Mouse (Mus musculus) testis, adult 2 months (tissue): ENCODE data around the gene Paqr6. TPM values are rescaled to one million over a fixed set of nuclear protein-coding genes. Genes with fewer than 3 reads are reported as not detected.
A peak's percentile ranks its signal among the peaks of the same experiment; 100 is the strongest.

Experiments
- H3K27ac ChIP-seq: fragments of 200-500 bp; 2 replicates; pipeline ENCODE4 v1.5.1; 2012; ENCODE audit warnings: low read depth, low read length; ENCODE audit not compliant: control insufficient read depth, insufficient read depth
- H3K27me3 ChIP-seq: fragments of 200-500 bp; 2 replicates; pipeline ENCODE4 v1.6.1; 2012; ENCODE audit warnings: mild to moderate bottlenecking, low read length, moderate library complexity; ENCODE audit not compliant: control insufficient read depth, insufficient read depth
- H3K36me3 ChIP-seq: fragments of 200-500 bp; 2 replicates; pipeline ENCODE4 v1.6.1; 2012; ENCODE audit warnings: mild to moderate bottlenecking, low read length; ENCODE audit not compliant: control insufficient read depth, insufficient read depth
- H3K4me1 ChIP-seq: fragments of 200-500 bp; 2 replicates; pipeline ENCODE4 v1.6.1; 2012; ENCODE audit warnings: low read length; ENCODE audit not compliant: control insufficient read depth, insufficient read depth
- H3K4me3 ChIP-seq: fragments of 200-500 bp; 2 replicates; pipeline ENCODE4 v1.5.1; 2012; ENCODE audit warnings: low read depth, mild to moderate bottlenecking, low read length, moderate library complexity, mixed read lengths; ENCODE audit not compliant: control insufficient read depth
- CTCF ChIP-seq: fragments of 200-500 bp; IDR thresholded peaks from 2 replicates; pipeline ENCODE4 v1.5.1; 2012; ENCODE audit warnings: low read depth, mild to moderate bottlenecking, inconsistent platforms, low read length, moderate library complexity; ENCODE audit not compliant: control insufficient read depth, insufficient read depth, insufficient replicate concordance
- POLR2A ChIP-seq: fragments of 200-500 bp; IDR thresholded peaks from 2 replicates; pipeline ENCODE4 v1.6.1; 2012; ENCODE audit warnings: low read depth, mild to moderate bottlenecking, inconsistent platforms, low read length, moderate library complexity; ENCODE audit not compliant: control insufficient read depth
- polyA plus RNA-seq: library from polyadenylated mRNA; depleted of rRNA; stranded (reverse); fragments of >200 nt; gene quantifications from 2 replicates; pipeline ENCODE4 v1.2.3, GENCODE M21; 2012

Gene Paqr6
- polyA plus RNA-seq, 1 experiment: 6.4 TPM

DNA sequence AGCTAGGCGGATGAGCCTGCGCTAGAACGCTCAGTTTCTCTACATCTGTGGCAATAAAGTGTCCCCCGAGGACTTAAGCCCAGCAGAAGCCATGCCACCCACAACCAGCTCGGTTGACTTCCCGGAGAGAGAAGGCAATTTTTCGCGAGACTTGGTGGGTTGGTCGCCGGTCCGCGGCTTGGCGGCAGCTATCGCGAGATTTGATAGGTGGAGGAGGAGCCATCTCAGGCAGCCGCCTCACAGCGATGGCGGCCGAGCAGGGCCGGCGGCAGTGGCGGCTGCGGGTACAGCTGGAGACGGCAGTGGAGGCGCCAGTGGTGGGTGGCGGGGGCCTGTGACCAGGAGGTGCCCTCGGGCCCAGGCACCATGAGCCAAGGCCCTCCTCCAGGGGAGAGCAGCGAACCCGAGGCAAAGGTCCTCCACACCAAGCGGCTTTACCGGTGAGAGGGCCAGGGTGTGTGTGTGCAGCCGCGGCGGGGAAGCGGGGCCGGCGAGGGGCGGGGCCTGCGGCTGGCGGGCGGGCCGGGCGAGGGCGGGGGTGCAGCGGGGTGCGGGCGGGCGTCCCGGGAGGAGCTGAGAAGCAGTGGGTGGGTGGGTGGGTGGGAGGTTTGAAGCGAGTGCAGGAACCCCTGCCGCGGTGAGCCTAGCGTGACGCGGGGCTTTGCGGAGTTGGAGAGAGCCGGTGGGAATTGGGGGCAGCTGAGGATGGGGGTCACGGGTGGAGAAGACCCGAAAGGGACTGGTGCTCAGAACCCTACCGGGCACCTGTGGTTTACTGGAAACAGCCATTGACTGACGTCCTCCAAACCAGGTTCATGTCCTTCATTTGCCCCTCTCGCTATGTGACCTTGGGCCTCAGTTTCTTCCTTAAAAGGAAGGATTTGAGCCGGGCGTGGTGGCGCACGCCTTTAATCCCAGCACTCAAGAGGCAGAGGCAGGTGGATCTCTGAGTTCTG is 28.0 kb upstream of the Paqr6 start, which contains the start of the genes Tmem79 and Smg5:
Gene Tmem79, minus strand, starts transcription at position 91 of the 956 bp plus-strand sequence.
Gene Smg5, plus strand, starts transcription at position 203 of the 956 bp plus-strand sequence.
- Histone ChIP-seq H3K36me3 (no peaks in the 10 kb centered on the region; the same call in 1 of the 2 replicates), H3K4me3 (peak within 1 kb of the TSS; percentile 99), H3K4me1 (peaks cover 18% of the 10 kb centered on the region), H3K27ac (peak within 1 kb of the TSS; percentile 98), H3K27me3 (no peaks in the 10 kb centered on the region)
- TF ChIP-seq CTCF: no peak
- peak; percentile 99 for TF ChIP-seq POLR2A

- no peaks in the 10 kb centered on the region; the same call in 1 of the 2 replicates for H3K36me3 ChIP-seq
- H3K27ac ChIP-seq: no peak overlapping the region
- peaks cover 14% of the 10 kb centered on the region for H3K4me1 ChIP-seq
- no peak for TF ChIP-seq POLR2A
- no peak for TF ChIP-seq CTCF
- no peak overlapping the region for H3K4me3 ChIP-seq
- no peaks in the 10 kb centered on the region for H3K27me3 ChIP-seq
Measured at GRCm38 (mm10) chr3:88337367-88338020, 26.9 kb upstream of the Paqr6 start.

GRCm38 (mm10) chr3:88338316-88338715 is 26.1 kb upstream of the Paqr6 start:
- peaks cover 8% of the 10 kb centered on the region for H3K4me1 ChIP-seq
- no peak overlapping the region for H3K4me3 ChIP-seq
- H3K27ac ChIP-seq: no peak overlapping the region
- TF ChIP-seq POLR2A: no peak
- no peak for TF ChIP-seq CTCF
- no peaks in the 10 kb centered on the region for H3K27me3 ChIP-seq
- H3K36me3 ChIP-seq: no peaks in the 10 kb centered on the region; the same call in 1 of the 2 replicates

GRCm38 (mm10) chr3:88339006-88339405 is 25.4 kb upstream of the Paqr6 start:
- TF ChIP-seq POLR2A (no peak), CTCF (no peak)
- Histone ChIP-seq H3K4me1 (peaks cover 8% of the 10 kb centered on the region), H3K4me3 (no peak overlapping the region), H3K36me3 (peaks cover 3% of the 10 kb centered on the region), H3K27me3 (no peaks in the 10 kb centered on the region), H3K27ac (no peak overlapping the region)

DNA sequence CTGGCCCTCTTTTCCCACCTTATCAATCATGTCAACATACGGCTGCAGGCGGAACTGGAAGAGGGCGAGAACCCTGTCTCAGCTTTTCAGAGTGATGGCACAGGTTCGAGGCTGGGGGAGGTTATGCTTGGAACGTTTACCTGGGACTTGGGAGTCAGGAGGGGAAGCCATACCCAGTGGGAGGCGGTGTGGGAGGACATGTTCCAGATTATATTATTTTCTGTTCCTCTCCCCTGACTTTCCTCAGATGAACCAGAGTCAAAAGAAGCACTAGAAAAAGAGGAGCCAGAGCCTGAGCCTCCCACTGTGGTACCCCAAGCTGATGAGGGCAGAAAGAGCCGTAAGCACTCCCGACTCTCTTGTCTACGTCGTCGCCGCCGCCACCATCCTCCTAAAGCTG is 13.7 kb upstream of the Paqr6 start:
- Histone ChIP-seq H3K4me3 (no peak overlapping the region), H3K36me3 (peaks cover 13% of the 10 kb centered on the region), H3K27me3 (no peaks in the 10 kb centered on the region), H3K27ac (no peak overlapping the region), H3K4me1 (no peaks in the 10 kb centered on the region)
- no peak for TF ChIP-seq CTCF
- TF ChIP-seq POLR2A: no peak

GRCm38 (mm10) chr3:88352907-88353306 is 11.5 kb upstream of the Paqr6 start:
- TF ChIP-seq CTCF (no peak), POLR2A (no peak)
- Histone ChIP-seq H3K4me1 (no peaks in the 10 kb centered on the region), H3K4me3 (no peak overlapping the region), H3K27me3 (no peaks in the 10 kb centered on the region), H3K36me3 (peaks cover 11% of the 10 kb centered on the region), H3K27ac (peak overlapping the region; percentile 55; the same call in 1 of the 2 replicates)

GRCm38 (mm10) chr3:88354396-88355165 is 9.8 kb upstream of the Paqr6 start:
- Histone ChIP-seq H3K27me3 (no peaks in the 10 kb centered on the region), H3K27ac (peak overlapping the region; percentile 55), H3K4me3 (no peak overlapping the region), H3K36me3 (peaks cover 10% of the 10 kb centered on the region), H3K4me1 (no peaks in the 10 kb centered on the region)
- no peak for TF ChIP-seq POLR2A
- no peak for TF ChIP-seq CTCF
